Mouse (Mus musculus): Measurements from ENCODE around the gene Ddc. TPM values are rescaled to one million over a fixed set of nuclear protein-coding genes. Genes with fewer than 3 reads are reported as not detected.

Gene Ddc
- total RNA-seq, 2 experiments from 2014 or later, result 5.4 TPM

DNA sequence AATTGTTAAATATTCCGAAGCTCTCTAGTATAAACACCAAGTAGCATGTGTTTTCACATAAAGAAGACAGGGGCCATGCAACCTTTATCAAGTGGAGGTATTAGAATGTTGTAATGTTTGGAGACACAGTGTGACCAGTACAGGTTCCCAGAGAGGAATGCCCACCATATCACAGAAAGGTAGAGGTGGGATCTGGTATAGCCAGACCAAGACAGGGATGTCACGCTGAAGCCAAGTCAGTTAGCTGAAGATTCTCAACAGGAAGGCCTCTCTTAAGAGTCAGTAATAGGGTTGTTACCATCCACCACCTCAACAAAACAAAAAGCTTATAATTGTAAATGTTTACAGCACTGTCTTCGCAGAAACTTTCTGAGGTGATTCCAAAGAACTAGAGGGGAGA, 127.3 kb downstream of the Ddc start:
- no peak for DNase-seq (ENCODE audit: low spot score in 2 of 2)
- intact Hi-C loops (cut with DNase I), result no loop called here

DNA sequence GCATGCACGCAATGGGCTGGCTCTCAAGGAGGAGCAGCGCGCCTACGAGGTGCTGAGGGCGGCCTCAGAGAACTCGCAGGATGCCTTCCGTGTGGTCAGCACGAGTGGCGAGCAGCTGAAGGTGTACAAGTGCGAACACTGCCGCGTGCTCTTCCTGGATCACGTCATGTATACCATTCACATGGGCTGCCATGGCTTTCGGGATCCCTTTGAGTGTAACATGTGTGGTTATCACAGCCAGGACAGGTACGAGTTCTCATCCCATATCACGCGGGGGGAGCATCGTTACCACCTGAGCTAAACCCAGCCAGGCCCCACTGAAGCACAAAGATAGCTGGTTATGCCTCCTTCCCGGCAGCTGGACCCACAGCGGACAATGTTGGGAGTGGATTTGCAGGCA, 128.7 kb downstream of the Ddc start:
- no peak for DNase-seq (ENCODE audit: low spot score in 2 of 2)
- intact Hi-C loops (cut with DNase I), result no loop called here

DNA sequence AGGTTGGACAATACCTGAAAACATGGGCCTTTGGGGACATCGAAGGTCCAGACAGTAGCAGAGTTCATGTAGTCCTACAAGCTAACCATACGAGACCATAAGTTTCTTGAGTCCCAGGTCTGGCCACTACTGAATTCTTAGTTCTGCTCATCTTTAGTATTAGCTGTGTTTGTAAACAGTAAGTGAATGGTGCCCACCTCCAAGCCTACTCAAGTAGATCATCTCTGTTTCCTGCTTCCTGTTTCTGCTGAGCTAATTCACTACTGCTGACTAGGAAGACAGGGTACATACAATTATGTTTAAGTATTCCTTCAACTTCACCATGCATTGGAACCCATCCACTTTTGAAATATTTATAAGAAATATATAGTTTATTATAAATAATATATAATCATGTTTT, 129.9 kb downstream of the Ddc start:
- DNase-seq (ENCODE audit: low spot score in 2 of 2), result no peak
- intact Hi-C loops (cut with DNase I), result no loop called here

DNA sequence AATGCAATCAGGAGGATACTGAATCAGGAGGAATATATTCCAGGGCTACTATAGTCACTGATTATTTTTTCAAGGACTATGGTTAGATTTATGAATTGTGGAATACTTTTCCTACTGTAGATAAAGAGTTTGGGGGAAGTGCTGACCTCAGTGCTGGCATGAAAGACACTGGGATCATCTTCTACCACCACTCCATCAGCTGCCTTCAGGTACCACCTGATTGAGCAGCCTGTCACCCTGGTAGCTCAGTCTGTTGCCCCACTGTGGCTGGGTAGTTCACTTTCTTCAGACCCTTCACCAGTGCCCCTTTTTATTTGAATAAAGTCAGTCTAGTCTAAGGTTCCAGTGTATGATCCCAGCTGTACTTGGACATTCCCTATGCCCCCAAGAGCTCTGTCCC, 131.2 kb downstream of the Ddc start:
- no peak for DNase-seq (ENCODE audit: low spot score in 2 of 2)
- intact Hi-C loops (cut with DNase I), result no loop called here

DNA sequence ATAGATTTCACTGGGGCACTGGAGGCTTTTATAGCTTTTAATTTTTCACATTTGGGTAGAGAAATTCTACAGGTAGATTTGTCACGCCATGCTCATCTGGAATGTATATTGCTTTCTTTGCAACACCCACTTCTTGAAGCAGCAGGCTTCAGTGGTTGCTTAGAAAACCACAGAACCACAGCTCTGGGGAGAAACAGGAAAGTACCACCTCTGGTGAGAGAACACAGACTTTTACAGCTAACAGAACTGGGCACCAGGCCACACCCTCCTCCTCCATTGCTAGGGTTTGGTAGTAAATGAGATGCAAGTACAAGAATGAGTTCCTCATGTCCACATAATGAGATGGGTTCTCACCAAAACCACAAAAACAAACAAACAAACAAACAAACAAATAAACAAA, 131.8 kb downstream of the Ddc start:
- intact Hi-C loops (cut with DNase I), result no loop called here
- no peak for DNase-seq (ENCODE audit: low spot score in 2 of 2)

DNA sequence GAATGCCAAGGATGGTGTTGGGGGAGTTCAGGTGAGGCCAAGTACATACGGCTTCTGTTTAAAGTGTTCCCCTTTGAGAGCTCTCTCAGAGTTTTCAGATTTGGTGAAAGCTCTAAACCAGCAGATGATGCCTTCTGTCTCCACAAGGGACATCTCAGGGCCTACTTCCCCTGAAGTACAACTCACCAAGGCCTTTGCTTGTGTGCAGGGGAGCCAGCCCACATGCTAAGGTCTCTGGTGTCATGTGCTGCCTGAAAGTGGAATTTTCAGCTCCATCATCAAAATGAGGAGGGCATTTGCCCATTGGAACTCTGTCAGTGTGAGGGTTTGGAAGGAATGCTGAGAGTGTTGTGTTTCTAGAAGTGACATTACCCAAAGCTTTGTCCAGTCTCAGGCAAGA, 132.5 kb downstream of the Ddc start:
- DNase-seq (ENCODE audit: low spot score in 2 of 2), result no peak
- intact Hi-C loops (cut with DNase I), result no loop called here

Other genes with a start within 250 kb of the Ddc start
- gene Ikzf1, start 213.1 kb downstream of the Ddc start, total RNA-seq (2021), result 1 to 10 TPM; 2.7 to 3.7 TPM
- gene Fignl1, start 89.2 kb downstream of the Ddc start, total RNA-seq (2021), result under 1 TPM; 0.49 to 0.63 TPM
- gene Grb10, start 140.5 kb upstream of the Ddc start, total RNA-seq (2021), result 10 to 100 TPM; 33.8 to 39.3 TPM

Data from left cerebral cortex, postnatal 36 days (tissue).